Mouse (Mus musculus) adrenal gland, adult 8-10 months (tissue): ENCODE data around the gene Dgcr6. TPM values are rescaled to one million over a fixed set of nuclear protein-coding genes. Genes with fewer than 3 reads are reported as not detected.

Source experiments
- total RNA-seq, 4 experiments: library from RNA; stranded (reverse); gene quantifications; 2 replicates each; pipeline ENCODE4 v1.2.4; 2022

The Dgcr6 gene
- total RNA-seq, 4 experiments from 2014 or later = 63.2 to 80.9 (median 74.1) TPM

Other genes starting within 250 kb of the Dgcr6 start
- not detected for gene B830017H08Rik, start 219.7 kb upstream of the Dgcr6 start, total RNA-seq
- gene Car15, start 214.5 kb upstream of the Dgcr6 start, total RNA-seq = 1 to 10 TPM in 3 of 4 experiments, under 1 TPM in 1; 0.94 to 3.6 (median 2.3) TPM
- gene Gm20518, start 161.2 kb upstream of the Dgcr6 start, total RNA-seq = under 1 TPM; 0.23 to 0.73 (median 0.33) TPM
- gene Tssk1, start 158.6 kb upstream of the Dgcr6 start, total RNA-seq = under 1 TPM in 3 of 4 experiments, not detected in 1; 0.08 to 0.17 (median 0.12) TPM
- 10 to 100 TPM; 66.1 to 78.0 (median 76.2) TPM for gene Dgcr2, start 154.3 kb upstream of the Dgcr6 start, total RNA-seq
- not detected for gene Tssk2, start 154.2 kb upstream of the Dgcr6 start, total RNA-seq
- gene Ess2, start 141.5 kb upstream of the Dgcr6 start, total RNA-seq = 10 to 100 TPM; 16.9 to 28.8 (median 22.5) TPM
- not detected for gene Gsc2, start 137.8 kb upstream of the Dgcr6 start, total RNA-seq
- gene Slc25a1, start 124.6 kb upstream of the Dgcr6 start, total RNA-seq = 100 to 1,000 TPM; 184 to 251 (median 197) TPM
- under 1 TPM in 2 of 4 experiments, not detected in 2; 0.35 to 0.81 TPM for gene Vpreb2, start 72.4 kb upstream of the Dgcr6 start, total RNA-seq
- 10 to 100 TPM; 24.3 to 64.6 (median 44.3) TPM for gene Prodh, start 37.3 kb downstream of the Dgcr6 start, total RNA-seq
- gene Rtn4r, start 74.8 kb downstream of the Dgcr6 start, total RNA-seq = under 1 TPM in 3 of 4 experiments, not detected in 1; 0.14 to 0.30 (median 0.23) TPM
- not detected for gene Ccdc188, start 165.0 kb downstream of the Dgcr6 start, total RNA-seq
- 10 to 100 TPM; 20.5 to 33.0 (median 27.2) TPM for gene Zdhhc8, start 182.3 kb downstream of the Dgcr6 start, total RNA-seq
- gene Trmt2a, start 195.8 kb downstream of the Dgcr6 start, total RNA-seq = 10 to 100 TPM; 49.8 to 66.4 (median 59.1) TPM
- 100 to 1,000 TPM in 3 of 4 experiments, 10 to 100 TPM in 1; 98.7 to 146 (median 114) TPM for gene Ranbp1, start 195.9 kb downstream of the Dgcr6 start, total RNA-seq
- gene Gm49776, start 205.5 kb downstream of the Dgcr6 start, total RNA-seq = not detected
- 10 to 100 TPM; 24.4 to 48.7 (median 32.9) TPM for gene Dgcr8, start 236.4 kb downstream of the Dgcr6 start, total RNA-seq